Mouse (Mus musculus) liver, embryonic 14.5 days (tissue): Measurements from ENCODE around the gene Pgd.

ENCODE experiments used
- CTCF ChIP-seq: IDR thresholded peaks from 2 replicates; pipeline ENCODE4 v1.5.1; 2016; ENCODE audit warnings: antibody characterized with exemption, low read depth, control low read depth
- EP300 ChIP-seq: IDR thresholded peaks from 2 replicates; pipeline ENCODE4 v1.6.1; 2016; ENCODE audit warnings: antibody characterized with exemption, low read depth

DNA sequence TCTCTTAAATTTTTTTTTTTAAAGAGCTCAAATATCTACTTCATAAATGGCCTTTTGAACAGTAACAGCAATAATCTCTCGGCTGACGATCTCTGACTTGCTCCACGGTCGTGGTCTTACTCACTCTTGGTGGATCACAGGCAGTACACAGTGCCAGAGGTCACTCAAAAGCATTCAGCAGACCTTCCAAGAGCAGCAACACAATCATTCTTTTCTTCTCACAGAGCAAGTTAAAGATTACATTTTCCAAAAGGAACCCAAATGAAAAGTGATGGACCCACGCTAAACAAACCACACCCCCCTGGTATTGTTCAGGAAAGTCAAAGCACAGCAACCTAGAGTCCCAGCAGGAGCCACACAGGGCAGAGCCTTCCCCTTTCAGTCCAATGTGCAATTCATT is 10.5 kb upstream of the Pgd start:
- TF ChIP-seq CTCF (no peak), EP300 (no peak)
